Mouse (Mus musculus) hindbrain, embryonic 13.5 days (tissue): ENCODE measurements around the gene Dtd1. TPM values are rescaled to one million over a fixed set of nuclear protein-coding genes. Genes with fewer than 3 reads are reported as not detected.

ENCODE experiments used
- ATAC-seq: fragments of 200-750 bp; cut with Nextera tagmentation; 2 replicates; pipeline ENCODE4 v1.8.0; 2017; ENCODE audit warnings: moderate TSS enrichment; ENCODE audit not compliant: low FRiP score
- H3K27ac ChIP-seq: fragments of 300-500 bp; sonication (generic); 2 replicates; pipeline ENCODE4 v1.5.1; 2015; ENCODE audit warnings: inconsistent platforms, mild to moderate bottlenecking, moderate library complexity
- H3K27me3 ChIP-seq: fragments of 300-500 bp; sonication (generic); 2 replicates; pipeline ENCODE4 v1.6.1; 2015; ENCODE audit warnings: mild to moderate bottlenecking, inconsistent platforms
- H3K36me3 ChIP-seq: fragments of 300-500 bp; sonication (generic); 2 replicates; pipeline ENCODE4 v1.6.1; 2015; ENCODE audit warnings: mild to moderate bottlenecking, inconsistent platforms
- H3K4me1 ChIP-seq: fragments of 300-500 bp; sonication (generic); replicated peaks from 2 replicates; pipeline ENCODE4 v1.6.1; 2015; ENCODE audit warnings: inconsistent platforms
- H3K4me2 ChIP-seq: fragments of 300-500 bp; sonication (generic); 2 replicates; pipeline ENCODE4 v1.6.1; 2015; ENCODE audit warnings: inconsistent platforms, mild to moderate bottlenecking, moderate library complexity
- H3K4me3 ChIP-seq: fragments of 300-500 bp; sonication (generic); 2 replicates; pipeline ENCODE4 v1.5.1; 2015; ENCODE audit warnings: mild to moderate bottlenecking, inconsistent platforms
- H3K9ac ChIP-seq: fragments of 300-500 bp; sonication (generic); 2 replicates; pipeline ENCODE4 v1.6.1; 2015; ENCODE audit warnings: mild to moderate bottlenecking, inconsistent platforms
- H3K9me3 ChIP-seq: fragments of 300-500 bp; sonication (generic); 2 replicates; pipeline ENCODE4 v1.6.1; 2016; ENCODE audit warnings: inconsistent platforms
- WGBS: fragments of 180-500 bp; shearing (Covaris S2); methylation state at CpG from one replicate; pipeline ENCODE4 v1.1.7; 2015; 5-methylcytosine and 5-hydroxymethylcytosine counted together
- polyA plus RNA-seq: library from polyadenylated mRNA; unstranded; fragments of >200 nt; fragmentation: Nextera tagmentation; extraction: Ambion mirVana; gene quantifications from 2 replicates; pipeline ENCODE4 v1.2.1, GENCODE M21; 2015

The Dtd1 gene
- polyA plus RNA-seq, 1 experiment from 2014 or later: 85.8 TPM

GRCm38 (mm10) chr2:144720407-144720959 is 120.8 kb downstream of the Dtd1 start:
- no peak for ATAC-seq
- peaks cover 23% of the 10 kb centered on the region for H3K4me1 ChIP-seq
- H3K27ac ChIP-seq: 0 out of 2 replicates have a peak overlapping the region, but pooled peaks have one; percentile 23
- no peak overlapping the region for H3K4me2 ChIP-seq
- 27% methylated on average over 5 of the region's 5 CpGs for WGBS
- H3K4me3 ChIP-seq: no peak overlapping the region
- H3K27me3 ChIP-seq: no peaks in the 10 kb centered on the region
- H3K36me3 ChIP-seq: no peaks in the 10 kb centered on the region
- no peak overlapping the region for H3K9ac ChIP-seq
- H3K9me3 ChIP-seq: no peaks in the 10 kb centered on the region

- Histone ChIP-seq H3K36me3 (no peaks in the 10 kb centered on the region), H3K27me3 (no peaks in the 10 kb centered on the region), H3K4me1 (peaks cover 12% of the 10 kb centered on the region), H3K4me3 (no peak overlapping the region), H3K9ac (no peak overlapping the region), H3K27ac (no peak overlapping the region), H3K4me2 (no peak overlapping the region), H3K9me3 (no peaks in the 10 kb centered on the region)
- ATAC-seq: peak; percentile 32; the same call in 1 of the 2 replicates
- 83% methylated on average over 1 of the region's 1 CpGs for WGBS
Observed at GRCm38 (mm10) chr2:144724679-144725078, 125.0 kb downstream of the Dtd1 start.

GRCm38 (mm10) chr2:144727136-144727535 is 127.4 kb downstream of the Dtd1 start:
- no peaks in the 10 kb centered on the region for H3K36me3 ChIP-seq
- no peaks in the 10 kb centered on the region for H3K9me3 ChIP-seq
- no peaks in the 10 kb centered on the region for H3K27me3 ChIP-seq
- H3K27ac ChIP-seq: no peak overlapping the region
- WGBS: 91% methylated on average over 3 of the region's 3 CpGs
- no peak overlapping the region for H3K4me3 ChIP-seq
- H3K4me1 ChIP-seq: no peaks in the 10 kb centered on the region
- no peak overlapping the region for H3K9ac ChIP-seq
- ATAC-seq: no peak
- no peak overlapping the region for H3K4me2 ChIP-seq

DNA sequence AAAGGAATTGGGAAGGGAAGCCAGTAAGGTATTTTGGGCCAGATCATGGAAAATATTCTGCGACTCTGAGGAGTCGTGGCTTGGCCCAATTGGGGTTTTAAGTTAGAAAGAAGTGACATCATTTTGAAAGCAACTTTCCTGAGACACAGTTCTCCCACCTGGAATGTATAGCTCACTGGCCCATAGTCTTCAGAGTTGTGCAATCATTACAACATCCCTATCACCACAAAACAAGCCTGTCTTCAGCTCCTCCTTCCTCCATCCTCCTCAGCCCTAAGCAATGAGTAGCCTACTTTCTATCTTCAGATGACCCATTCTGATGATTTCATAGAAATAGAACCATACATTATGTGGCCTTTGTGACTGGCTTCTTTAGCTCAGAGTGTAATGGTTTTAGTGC is 130.1 kb downstream of the Dtd1 start:
- no peak overlapping the region for H3K4me2 ChIP-seq
- H3K27me3 ChIP-seq: no peaks in the 10 kb centered on the region
- H3K9me3 ChIP-seq: no peaks in the 10 kb centered on the region
- H3K27ac ChIP-seq: no peak overlapping the region
- WGBS: 98% methylated on average over 2 of the region's 2 CpGs
- no peaks in the 10 kb centered on the region for H3K36me3 ChIP-seq
- no peak for ATAC-seq
- H3K4me3 ChIP-seq: no peak overlapping the region
- H3K4me1 ChIP-seq: no peaks in the 10 kb centered on the region
- H3K9ac ChIP-seq: no peak overlapping the region

DNA sequence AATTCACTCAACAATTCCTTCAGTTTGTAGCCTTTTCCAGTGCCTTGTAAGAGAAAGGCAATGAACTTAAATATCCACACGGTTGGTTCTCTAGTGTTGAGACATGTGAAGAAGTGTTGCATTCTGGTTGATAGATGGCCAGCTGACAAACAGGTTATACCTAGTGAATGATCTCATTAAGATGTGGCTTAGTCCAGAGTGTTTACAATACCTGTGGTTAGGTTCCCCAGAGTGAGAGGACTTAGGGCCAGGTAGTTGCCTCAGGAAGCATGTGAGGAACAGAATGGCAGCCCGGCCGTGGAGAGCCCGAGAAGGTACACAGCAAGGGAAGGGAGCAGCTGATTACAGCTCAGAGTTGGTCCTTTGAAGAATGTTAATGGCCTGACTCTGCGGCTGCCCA is 138.5 kb downstream of the Dtd1 start:
- Histone ChIP-seq H3K36me3 (no peaks in the 10 kb centered on the region), H3K9ac (no peak overlapping the region), H3K4me3 (no peak overlapping the region), H3K9me3 (no peaks in the 10 kb centered on the region), H3K4me1 (no peaks in the 10 kb centered on the region), H3K27me3 (no peaks in the 10 kb centered on the region), H3K4me2 (no peak overlapping the region), H3K27ac (no peak overlapping the region)
- no peak for ATAC-seq
- WGBS: 90% methylated on average over 5 of the region's 5 CpGs

DNA sequence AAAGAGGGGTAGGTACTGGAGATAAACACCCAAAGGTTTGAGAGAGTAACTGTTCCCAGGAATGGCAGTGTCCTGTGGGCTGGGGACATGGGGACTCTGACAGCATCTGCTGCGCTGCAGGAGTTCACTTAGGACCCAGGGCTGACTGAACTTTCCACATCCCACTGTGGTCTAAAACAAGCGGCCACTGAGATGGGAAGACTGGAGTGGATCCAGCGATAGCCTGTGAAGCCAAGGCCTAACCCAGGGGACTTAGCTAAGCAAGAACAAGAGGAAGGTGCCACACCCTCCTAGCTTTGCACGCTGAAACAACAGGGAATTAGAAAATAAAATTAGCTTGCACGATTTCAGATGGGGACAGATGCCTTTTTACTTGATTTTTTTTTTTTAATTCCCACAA is 138.9 kb downstream of the Dtd1 start:
- H3K27me3 ChIP-seq: no peaks in the 10 kb centered on the region
- no peak overlapping the region for H3K27ac ChIP-seq
- H3K9ac ChIP-seq: no peak overlapping the region
- WGBS: 74% methylated on average over 5 of the region's 5 CpGs
- ATAC-seq: no peak
- no peaks in the 10 kb centered on the region for H3K36me3 ChIP-seq
- no peak overlapping the region for H3K4me3 ChIP-seq
- H3K9me3 ChIP-seq: no peaks in the 10 kb centered on the region
- no peaks in the 10 kb centered on the region for H3K4me1 ChIP-seq
- no peak overlapping the region for H3K4me2 ChIP-seq

DNA sequence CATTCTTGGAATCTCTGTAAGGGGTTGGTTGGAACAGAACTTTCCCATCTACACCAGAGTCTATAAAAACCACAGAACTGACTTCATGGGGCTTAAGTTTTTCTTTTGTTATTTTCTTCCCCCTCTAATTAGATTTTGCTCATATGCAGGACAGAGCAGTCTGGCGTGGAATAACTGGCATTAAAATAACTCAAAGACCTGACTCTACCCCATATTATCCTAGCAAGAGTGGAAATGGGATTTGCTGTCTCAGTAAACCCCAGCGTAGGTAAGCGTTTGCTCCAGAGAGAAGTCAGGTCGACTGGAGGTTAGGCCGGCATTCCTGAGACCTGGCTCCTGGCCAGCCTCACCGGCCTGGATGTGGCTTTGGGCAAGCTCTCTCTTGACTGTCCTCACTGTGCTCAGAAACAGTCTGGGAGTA is 140.9 kb downstream of the Dtd1 start:
- ATAC-seq: no peak
- Histone ChIP-seq H3K4me3 (no peak overlapping the region), H3K36me3 (no peaks in the 10 kb centered on the region), H3K9ac (no peak overlapping the region), H3K4me1 (no peaks in the 10 kb centered on the region), H3K27ac (no peak overlapping the region), H3K27me3 (no peaks in the 10 kb centered on the region), H3K4me2 (no peak overlapping the region), H3K9me3 (no peaks in the 10 kb centered on the region)
- WGBS: 85% methylated on average over 6 of the region's 6 CpGs

- WGBS: 85% methylated on average over 10 of the region's 10 CpGs
Observed at GRCm38 (mm10) chr2:144741973-144742372, 142.3 kb downstream of the Dtd1 start.

GRCm38 (mm10) chr2:144743316-144743715 is 143.6 kb downstream of the Dtd1 start:
- no peaks in the 10 kb centered on the region for H3K4me1 ChIP-seq
- H3K4me2 ChIP-seq: no peak overlapping the region
- H3K36me3 ChIP-seq: peaks cover 6% of the 10 kb centered on the region; the same call in 1 of the 2 replicates
- 88% methylated on average over 5 of the region's 5 CpGs for WGBS
- H3K27ac ChIP-seq: no peak overlapping the region
- ATAC-seq: no peak
- no peak overlapping the region for H3K4me3 ChIP-seq
- no peaks in the 10 kb centered on the region for H3K9me3 ChIP-seq
- no peaks in the 10 kb centered on the region for H3K27me3 ChIP-seq
- no peak overlapping the region for H3K9ac ChIP-seq

More at GRCm38 (mm10) chr2:144741973-144742372, 142.3 kb downstream of the Dtd1 start:
- H3K4me2 ChIP-seq: no peak overlapping the region
- H3K36me3 ChIP-seq: 0 out of 2 replicates have a peak, but pooled peaks cover 1% of the 10 kb centered on the region
- ATAC-seq: no peak
- no peak overlapping the region for H3K4me3 ChIP-seq
- H3K27me3 ChIP-seq: no peaks in the 10 kb centered on the region
- no peak overlapping the region for H3K27ac ChIP-seq
- H3K9me3 ChIP-seq: no peaks in the 10 kb centered on the region
- no peak overlapping the region for H3K9ac ChIP-seq
- H3K4me1 ChIP-seq: no peaks in the 10 kb centered on the region

GRCm38 (mm10) chr2:144745266-144745665 is 145.6 kb downstream of the Dtd1 start:
- Histone ChIP-seq H3K4me2 (no peak overlapping the region), H3K9me3 (no peaks in the 10 kb centered on the region), H3K9ac (no peak overlapping the region), H3K36me3 (peaks cover 6% of the 10 kb centered on the region; the same call in 1 of the 2 replicates), H3K27ac (no peak overlapping the region), H3K4me3 (no peak overlapping the region), H3K27me3 (no peaks in the 10 kb centered on the region), H3K4me1 (no peaks in the 10 kb centered on the region)
- no peak for ATAC-seq
- 88% methylated on average over 2 of the region's 2 CpGs for WGBS

DNA sequence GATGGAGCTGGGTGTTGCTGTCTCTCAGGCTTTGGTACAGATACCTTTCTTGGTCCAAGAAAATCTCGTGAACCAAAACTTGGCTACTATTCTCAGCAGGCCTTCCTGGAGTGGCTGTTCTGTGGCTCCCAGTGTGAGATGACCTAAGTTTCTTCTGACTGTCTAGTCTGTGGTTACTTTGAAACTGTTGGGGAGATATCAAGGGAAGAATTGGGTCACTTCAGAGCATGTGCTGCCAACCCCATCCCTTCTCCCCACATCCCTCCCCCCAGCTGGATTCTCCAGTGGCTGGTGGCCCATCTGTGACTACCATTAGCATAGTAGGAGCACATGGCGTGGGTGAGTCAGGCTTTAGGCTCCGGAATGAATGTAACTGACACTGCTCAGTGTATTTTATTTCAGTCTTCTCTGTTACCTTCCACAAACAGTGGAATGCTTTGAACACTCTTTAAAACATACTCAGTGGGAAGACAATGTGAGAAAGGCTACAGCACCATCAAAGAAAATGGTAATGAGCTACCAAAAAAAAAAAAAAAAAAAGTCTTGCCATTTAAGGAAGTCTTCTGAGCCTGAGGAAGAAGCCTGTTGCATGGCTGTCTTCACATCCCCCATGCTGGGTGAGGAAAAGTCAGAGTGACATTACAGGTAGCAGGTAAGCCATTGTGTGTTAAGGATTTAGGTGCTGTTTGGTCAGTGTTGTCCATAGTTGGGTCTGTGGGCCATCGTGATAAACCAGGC is 146.5 kb downstream of the Dtd1 start:
- Histone ChIP-seq H3K27ac (no peak overlapping the region), H3K4me2 (no peak overlapping the region), H3K9ac (no peak overlapping the region), H3K4me1 (no peaks in the 10 kb centered on the region), H3K36me3 (peaks cover 6% of the 10 kb centered on the region; the same call in 1 of the 2 replicates), H3K27me3 (no peaks in the 10 kb centered on the region), H3K4me3 (no peak overlapping the region), H3K9me3 (no peaks in the 10 kb centered on the region)
- no peak for ATAC-seq
- 70% methylated on average over 4 of the region's 4 CpGs for WGBS

GRCm38 (mm10) chr2:144753604-144754003 is 153.9 kb downstream of the Dtd1 start:
- Histone ChIP-seq H3K9me3 (no peaks in the 10 kb centered on the region), H3K4me3 (no peak overlapping the region), H3K4me2 (no peak overlapping the region), H3K36me3 (no peaks in the 10 kb centered on the region), H3K27me3 (no peaks in the 10 kb centered on the region), H3K27ac (no peak overlapping the region), H3K9ac (no peak overlapping the region), H3K4me1 (no peaks in the 10 kb centered on the region)
- WGBS: 89% methylated on average over 6 of the region's 6 CpGs
- ATAC-seq: no peak

DNA sequence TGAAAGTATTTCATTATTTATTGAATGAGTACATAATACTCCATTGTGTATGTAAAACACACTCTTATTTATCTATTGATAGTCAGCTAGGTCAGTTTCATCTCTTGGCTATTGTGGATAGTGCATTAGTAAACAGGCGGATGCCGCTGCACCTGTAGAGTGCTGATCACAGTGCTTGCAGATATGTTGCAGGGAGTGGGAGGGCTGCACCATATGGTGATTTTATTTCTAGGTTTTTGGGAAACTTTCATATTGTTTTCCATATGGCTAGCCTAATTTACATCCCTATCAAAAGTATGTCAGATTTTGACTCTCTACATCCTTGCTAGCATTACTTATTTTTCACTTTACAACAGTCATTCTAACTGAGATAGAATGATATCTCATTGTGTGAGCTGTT is 155.3 kb downstream of the Dtd1 start:
- no peak for ATAC-seq
- H3K4me2 ChIP-seq: no peak overlapping the region
- no peak overlapping the region for H3K27ac ChIP-seq
- H3K9ac ChIP-seq: no peak overlapping the region
- WGBS: 97% methylated on average over 2 of the region's 2 CpGs
- no peak overlapping the region for H3K4me3 ChIP-seq
- no peaks in the 10 kb centered on the region for H3K4me1 ChIP-seq
- H3K27me3 ChIP-seq: no peaks in the 10 kb centered on the region
- H3K9me3 ChIP-seq: no peaks in the 10 kb centered on the region
- no peaks in the 10 kb centered on the region for H3K36me3 ChIP-seq
